Mouse (Mus musculus) megakaryocyte, embryonic 14.5 days (primary cell): Measurements from ENCODE around the gene Fcf1. TPM values are rescaled to one million over a fixed set of nuclear protein-coding genes. Genes with fewer than 3 reads are reported as not detected.

Source experiments
- H3K27me3 ChIP-seq: replicated peaks from 2 replicates; pipeline ENCODE3; 2012; ENCODE audit warnings: inconsistent platforms
- H3K36me3 ChIP-seq: replicated peaks from 2 replicates; pipeline ENCODE3; 2012; ENCODE audit warnings: low read length, inconsistent platforms, mixed read lengths
- H3K4me1 ChIP-seq: 2 replicates; pipeline ENCODE4 v1.6.1; 2012; ENCODE audit warnings: inconsistent platforms
- H3K4me3 ChIP-seq: replicated peaks from 2 replicates; pipeline ENCODE3; 2012; ENCODE audit warnings: moderate library complexity, mild to moderate bottlenecking, inconsistent platforms
- H3K9me3 ChIP-seq: 2 replicates; pipeline ENCODE4 v1.6.1; 2012; ENCODE audit warnings: inconsistent platforms
- FLI1 ChIP-seq: IDR thresholded peaks from 2 replicates; pipeline ENCODE4 v1.6.1; 2012; ENCODE audit warnings: low read length, inconsistent platforms, mixed read lengths
- GATA1 ChIP-seq: IDR thresholded peaks from 3 replicates; pipeline ENCODE4 v1.6.1; 2012; ENCODE audit warnings: mixed read lengths, low read length, inconsistent platforms, borderline replicate concordance
- polyA plus RNA-seq: library from polyadenylated mRNA; stranded (reverse); fragments of >175 nt; gene quantifications from 2 replicates; pipeline ENCODE4 v1.2.3, GENCODE M21; 2012; ENCODE audit warnings: low replicate concordance; ENCODE audit not compliant: insufficient read depth

Fcf1 gene
- polyA plus RNA-seq, 1 experiment, result 24.7 TPM

DNA sequence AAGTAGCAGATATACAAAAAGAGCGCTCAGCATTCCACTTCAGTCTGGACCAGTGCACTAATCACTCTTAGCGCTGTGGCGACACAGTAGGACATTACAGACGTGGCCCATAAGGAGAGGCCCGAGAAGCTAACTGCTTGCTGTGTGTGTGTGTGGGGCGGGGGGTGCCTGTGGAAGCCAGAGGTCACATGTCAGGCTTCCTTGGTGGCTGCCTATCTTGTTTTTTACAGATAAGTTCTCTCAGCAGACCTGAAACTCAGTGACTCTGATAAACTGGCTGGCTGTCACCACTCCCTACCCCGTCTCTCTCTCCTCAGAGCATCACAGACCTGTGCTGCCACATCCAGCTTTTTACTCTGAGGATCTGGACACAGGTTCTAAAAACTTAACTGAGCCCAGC lies 8.1 kb upstream of the Fcf1 start:
- Histone ChIP-seq H3K36me3 (peaks cover 54% of the 10 kb centered on the region), H3K9me3 (no peaks in the 10 kb centered on the region), H3K4me3 (no peak overlapping the region), H3K4me1 (peaks cover 15% of the 10 kb centered on the region), H3K27me3 (no peaks in the 10 kb centered on the region)
- TF ChIP-seq FLI1 (no peak), GATA1 (no peak)

GRCm38 (mm10) chr12:84968831-84969655 lies 1.7 kb upstream of the Fcf1 start:
- no peaks in the 10 kb centered on the region for H3K27me3 ChIP-seq
- peaks cover 14% of the 10 kb centered on the region for H3K4me1 ChIP-seq
- no peaks in the 10 kb centered on the region for H3K9me3 ChIP-seq
- TF ChIP-seq FLI1 (no peak), GATA1 (no peak)
- peak overlapping the region; percentile 93 for H3K4me3 ChIP-seq
- peaks cover 35% of the 10 kb centered on the region for H3K36me3 ChIP-seq

DNA sequence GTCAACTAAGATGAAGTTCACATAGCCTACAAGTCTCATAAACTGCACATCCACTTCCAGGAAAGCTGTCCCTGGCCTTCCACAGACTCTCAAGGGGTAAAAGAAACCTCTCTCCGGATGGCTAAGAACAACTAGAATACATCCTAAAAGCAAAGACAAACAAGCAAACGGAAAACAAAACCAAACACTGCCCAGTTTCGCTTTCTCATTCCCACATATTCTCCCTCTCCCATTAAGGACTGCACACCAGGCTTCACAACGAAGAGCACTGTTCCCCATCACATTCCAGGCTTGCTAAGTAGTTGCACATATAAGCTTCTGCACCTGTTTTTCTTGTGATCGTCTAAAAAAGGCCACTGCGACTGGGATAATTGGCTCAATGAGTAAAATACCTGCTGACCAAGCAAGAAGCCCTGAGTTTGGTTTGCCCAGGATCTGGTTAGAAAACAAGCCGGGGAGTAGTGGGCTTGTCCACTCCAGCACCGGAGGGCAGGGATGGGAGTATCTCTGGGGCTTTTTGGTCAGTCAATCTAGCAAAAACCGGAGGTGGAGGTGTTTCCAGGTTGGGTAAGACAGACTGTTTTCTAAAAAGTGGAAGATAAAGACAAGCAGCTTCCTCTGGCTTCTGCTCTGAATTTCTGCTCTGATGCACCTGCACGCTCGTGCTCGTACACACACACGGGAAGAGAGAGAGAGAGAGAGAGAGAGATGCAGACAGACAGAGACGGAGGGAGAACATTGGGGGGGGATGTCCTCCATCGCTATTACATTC lies 855 bp upstream of the Fcf1 start:
- Histone ChIP-seq H3K4me3 (peak overlapping the region; percentile 93), H3K27me3 (no peaks in the 10 kb centered on the region), H3K4me1 (peaks cover 14% of the 10 kb centered on the region), H3K36me3 (peaks cover 38% of the 10 kb centered on the region), H3K9me3 (no peaks in the 10 kb centered on the region)
- TF ChIP-seq FLI1, result no peak
- TF ChIP-seq GATA1, result no peak

DNA sequence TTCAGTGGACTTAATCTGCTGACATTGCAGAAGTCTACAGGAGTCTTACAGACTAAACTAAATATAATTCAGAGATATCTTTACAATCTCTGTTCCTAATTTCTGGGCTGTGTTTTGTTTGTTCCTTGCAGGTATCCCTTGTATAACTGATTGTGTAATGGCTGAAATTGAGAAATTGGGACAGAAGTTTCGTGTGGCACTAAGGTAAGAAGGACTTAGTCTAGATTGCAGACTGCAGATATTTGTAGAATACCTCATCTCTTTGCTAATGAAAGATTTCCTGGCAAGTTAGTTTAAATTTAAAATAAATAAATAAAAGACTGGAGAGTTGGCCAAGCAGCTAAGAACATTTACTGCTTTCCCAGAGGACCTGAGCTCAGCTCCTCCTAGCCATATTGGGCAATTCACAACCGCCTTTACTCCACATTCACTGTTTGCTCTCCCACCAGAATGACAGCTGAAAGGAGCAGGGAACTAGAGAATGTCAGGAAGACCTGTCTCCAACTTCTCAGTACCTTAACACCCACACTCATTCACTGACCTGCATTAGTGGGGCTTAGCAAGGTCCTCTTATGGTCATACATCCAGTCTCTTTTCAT lies 8.7 kb downstream of the Fcf1 start:
- Histone ChIP-seq H3K4me3 (no peak overlapping the region), H3K27me3 (no peaks in the 10 kb centered on the region), H3K36me3 (peaks cover 95% of the 10 kb centered on the region), H3K4me1 (no peaks in the 10 kb centered on the region), H3K9me3 (no peaks in the 10 kb centered on the region)
- TF ChIP-seq GATA1 (no peak), FLI1 (no peak)

DNA sequence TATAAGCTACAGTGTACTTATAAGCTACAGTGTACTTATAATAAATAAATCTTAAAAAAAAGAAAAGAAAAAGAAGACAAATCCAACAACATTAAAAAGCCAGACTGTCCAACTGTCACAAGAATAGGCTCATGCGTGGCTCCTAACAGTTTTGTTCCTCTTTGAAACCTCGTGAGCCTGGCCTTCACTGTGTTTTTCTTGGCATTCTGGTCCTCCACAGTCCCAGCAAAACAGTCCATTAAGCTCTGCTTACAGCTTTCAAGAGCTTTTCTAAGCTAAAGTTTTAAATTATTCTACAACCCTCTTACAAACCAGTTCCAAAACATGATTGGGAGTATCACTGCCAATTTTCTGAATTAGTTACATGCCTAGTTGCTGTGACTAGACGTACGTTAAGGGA lies 18.8 kb downstream of the Fcf1 start:
- Histone ChIP-seq H3K36me3 (peaks cover 10% of the 10 kb centered on the region), H3K4me3 (no peak overlapping the region), H3K27me3 (peaks cover 5% of the 10 kb centered on the region), H3K9me3 (peaks cover 18% of the 10 kb centered on the region; the same call in 1 of the 2 replicates), H3K4me1 (peaks cover 13% of the 10 kb centered on the region)
- TF ChIP-seq FLI1 (no peak), GATA1 (no peak)

DNA sequence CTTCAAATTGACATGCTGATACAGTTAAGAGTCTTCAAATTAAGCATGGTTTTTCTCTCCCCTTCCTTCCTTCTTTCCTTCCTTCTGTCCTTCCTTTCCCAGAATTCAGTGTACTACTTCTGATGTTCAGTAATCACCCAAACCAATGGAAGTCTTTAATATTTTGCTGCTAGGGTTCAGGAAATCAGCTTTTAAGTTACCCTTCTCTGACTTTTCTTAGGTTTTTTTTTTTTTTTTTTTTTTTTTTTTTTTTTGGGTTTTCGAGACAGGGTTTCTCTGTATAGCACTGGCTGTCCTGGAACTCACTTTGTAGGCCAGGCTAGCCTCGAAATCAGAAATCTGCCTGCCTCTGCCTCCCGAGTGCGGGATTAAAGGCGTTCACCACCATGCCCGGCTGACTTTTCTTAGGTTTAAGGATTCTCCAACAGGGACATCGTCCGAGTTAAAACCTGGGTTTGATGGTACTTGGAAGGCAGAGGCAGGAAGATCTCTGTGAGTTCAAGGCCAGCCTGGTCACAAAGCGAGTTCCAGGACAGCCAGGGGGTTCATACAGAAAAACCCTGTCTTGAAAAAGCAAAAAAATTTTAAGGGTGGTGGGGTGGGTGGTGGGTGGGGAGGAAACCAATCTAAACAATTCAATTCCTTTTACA lies 24.5 kb downstream of the Fcf1 start:
- H3K9me3 ChIP-seq, result peaks cover 18% of the 10 kb centered on the region; the same call in 1 of the 2 replicates
- H3K36me3 ChIP-seq, result peaks cover 2% of the 10 kb centered on the region
- peaks cover 27% of the 10 kb centered on the region for H3K4me1 ChIP-seq
- H3K27me3 ChIP-seq, result no peaks in the 10 kb centered on the region
- peak overlapping the region; percentile 99 for H3K4me3 ChIP-seq
- TF ChIP-seq GATA1 (no peak), FLI1 (no peak)

- Histone ChIP-seq H3K36me3 (peaks cover 6% of the 10 kb centered on the region), H3K4me3 (peak within 1 kb of the TSS; percentile 99), H3K4me1 (peaks cover 27% of the 10 kb centered on the region), H3K9me3 (peaks cover 18% of the 10 kb centered on the region; the same call in 1 of the 2 replicates), H3K27me3 (no peaks in the 10 kb centered on the region)
- TF ChIP-seq FLI1 (no peak), GATA1 (no peak)
These were observed 25.4 kb downstream of the Fcf1 start, which contains the start of gene Ylpm1 for GRCm38 (mm10) chr12:84996083-84996496. Ylpm1 (plus strand) TSS chr12:84996321.

GRCm38 (mm10) chr12:84996501-84997398 lies 26.1 kb downstream of the Fcf1 start:
- Histone ChIP-seq H3K27me3 (no peaks in the 10 kb centered on the region), H3K36me3 (peaks cover 6% of the 10 kb centered on the region), H3K9me3 (peaks cover 16% of the 10 kb centered on the region; the same call in 1 of the 2 replicates), H3K4me1 (peaks cover 27% of the 10 kb centered on the region), H3K4me3 (peak overlapping the region; percentile 99)
- TF ChIP-seq GATA1 (no peak), FLI1 (no peak)
